Mouse (Mus musculus) ovary, adult 18-20 months (tissue): ENCODE measurements at regions not wholly inside any gene's neighbourhood (a gene's known extent, or its start where the extent isn't known, plus 50 kb on each side); places are given as distances from the start of the nearest gene placed in this dataset.

Source experiments
- DNase-seq: peaks from one replicate; pipeline ENCODE4 v3.0.0; 2022; ENCODE audit warnings: low spot score, mixed read lengths

DNA sequence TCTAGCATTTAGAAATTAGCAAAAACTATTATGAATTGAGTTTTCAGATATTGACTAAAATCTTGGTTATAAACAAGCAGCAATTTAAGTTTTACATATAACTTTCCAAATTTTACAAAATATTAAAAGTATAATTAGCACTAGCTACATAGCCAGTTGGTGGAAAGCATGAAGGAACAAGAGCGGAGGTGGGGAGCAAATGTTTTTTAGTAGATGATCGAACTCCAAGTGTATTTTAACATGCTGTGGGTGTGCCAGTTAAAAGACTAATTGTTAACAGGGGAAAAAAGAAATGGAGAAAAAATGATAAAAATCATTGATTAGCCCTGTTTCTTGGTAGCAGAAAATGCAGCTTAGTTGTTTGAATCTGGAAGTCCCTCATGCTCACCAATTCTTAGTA lies 426.3 kb upstream of the Mpdz start:
- DNase-seq: no peak

DNA sequence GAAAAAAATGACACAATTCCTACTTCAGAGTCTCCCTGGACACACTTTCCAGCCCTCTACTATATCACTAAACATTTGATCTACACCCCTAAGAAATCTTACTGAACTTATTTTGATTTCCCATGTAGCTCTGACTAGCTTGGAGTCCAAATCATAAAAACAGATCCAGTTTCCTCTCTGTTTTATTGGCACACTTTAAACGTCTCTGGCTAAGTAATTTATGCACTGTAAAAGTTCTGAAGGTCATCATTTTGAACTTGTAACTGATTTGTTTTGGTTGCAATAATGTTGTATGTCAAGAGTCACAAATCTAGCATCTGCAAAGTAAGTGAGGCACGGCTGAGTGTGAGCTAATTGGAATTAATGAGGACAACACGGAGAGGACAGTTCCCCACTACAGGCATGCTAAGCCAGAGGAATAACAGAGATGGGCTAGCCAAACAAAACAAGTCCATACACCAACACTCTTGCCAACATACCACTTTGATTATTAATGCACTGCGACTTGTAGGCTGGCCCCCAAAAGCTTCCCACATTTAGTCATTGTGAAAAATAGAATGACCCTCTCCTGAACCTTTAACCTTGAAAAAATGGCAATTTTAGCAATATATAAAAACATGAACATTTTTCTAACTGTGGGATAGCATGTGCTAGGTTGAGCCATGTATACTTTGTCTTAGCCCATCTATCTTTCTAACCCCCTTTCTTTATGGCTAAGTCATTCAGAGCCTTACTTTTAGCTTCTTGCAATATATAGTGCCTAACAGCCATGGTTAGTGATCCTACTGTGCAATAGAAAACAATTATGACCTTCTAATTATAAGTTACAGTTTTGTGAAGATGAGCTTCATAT lies 399.3 kb upstream of the Mpdz start:
- no peak for DNase-seq

DNA sequence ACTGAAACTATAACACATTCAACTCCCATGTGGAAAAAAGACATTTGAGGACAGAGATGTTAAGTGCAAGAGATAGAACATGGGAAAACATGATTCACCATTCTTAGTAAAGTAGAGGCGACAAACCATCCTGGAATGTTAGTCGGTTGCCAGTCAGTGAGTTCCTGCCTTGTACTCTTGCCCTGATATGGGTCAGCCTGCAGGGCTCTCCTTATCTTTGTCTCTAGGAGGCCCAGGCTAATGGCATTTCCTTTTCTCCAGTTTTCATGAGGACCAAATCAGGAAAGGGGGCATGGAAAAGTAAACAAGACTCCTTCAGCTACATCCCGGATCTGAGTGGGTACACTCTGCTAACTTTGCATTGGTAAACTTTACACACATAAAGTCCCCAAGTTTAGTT lies 387.4 kb upstream of the Mpdz start:
- no peak for DNase-seq

DNA sequence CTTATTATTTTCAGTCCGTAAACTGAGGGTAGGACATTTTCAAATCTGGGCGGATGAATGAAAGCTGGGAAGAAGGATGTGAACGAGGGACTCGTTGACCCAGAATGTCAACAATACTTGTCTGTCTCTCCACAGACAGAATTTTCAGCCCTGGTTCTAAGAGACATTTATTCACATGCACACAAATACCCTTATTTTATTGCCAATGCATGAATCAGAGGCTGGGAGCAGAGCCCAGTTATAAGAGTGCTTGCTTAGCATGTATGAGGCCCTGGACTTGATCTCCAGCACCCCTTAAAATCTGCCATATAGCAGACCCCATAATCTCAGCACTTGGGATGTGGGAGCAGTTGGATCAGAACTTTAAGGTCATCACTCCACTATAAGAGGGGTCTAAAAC lies 384.8 kb upstream of the Mpdz start:
- no peak for DNase-seq

DNA sequence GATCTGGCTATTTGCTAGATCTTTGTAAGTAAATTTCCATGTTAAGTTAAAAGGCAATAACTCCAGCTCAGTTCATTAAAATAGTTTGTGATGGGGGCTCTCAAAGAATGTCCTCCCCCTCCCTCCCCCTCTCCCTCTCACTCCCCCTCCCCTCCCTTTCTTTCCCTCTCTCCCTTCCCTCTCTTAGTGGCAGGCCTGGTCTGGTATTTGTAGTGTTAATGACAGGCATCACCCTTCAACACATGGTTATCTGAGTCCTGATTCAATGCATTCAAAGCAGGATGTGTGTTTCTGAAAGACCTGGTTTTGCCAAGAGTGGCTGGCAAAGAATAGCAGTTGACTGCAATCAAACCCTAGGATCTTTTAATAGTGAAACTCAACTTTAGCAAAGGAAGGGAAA lies 383.4 kb upstream of the Mpdz start:
- DNase-seq: no peak

DNA sequence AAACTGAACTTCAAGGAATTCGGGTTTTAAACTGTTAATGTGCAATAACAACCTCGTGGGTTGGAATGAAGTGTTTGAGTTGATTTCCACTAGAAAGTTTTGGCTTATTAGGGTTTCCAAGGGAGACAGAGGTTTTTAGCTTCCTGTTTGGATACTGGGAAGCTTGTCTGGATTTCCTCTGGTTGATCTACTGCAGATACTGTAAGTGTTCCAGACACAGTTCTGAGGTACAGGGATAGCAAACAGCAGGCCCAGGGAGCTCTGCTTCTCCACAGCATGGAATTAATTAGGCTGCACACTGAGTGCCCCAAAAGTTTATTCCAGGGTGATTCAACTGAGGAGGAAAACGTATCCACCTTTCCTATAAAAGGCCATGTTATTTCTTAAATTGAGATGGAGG lies 381.0 kb upstream of the Mpdz start:
- DNase-seq: no peak

GRCm38 (mm10) chr4:81789274-81789673 lies 346.7 kb upstream of the Mpdz start:
- DNase-seq: no peak

GRCm38 (mm10) chr4:81788636-81789035 lies 346.0 kb upstream of the Mpdz start:
- no peak for DNase-seq

DNA sequence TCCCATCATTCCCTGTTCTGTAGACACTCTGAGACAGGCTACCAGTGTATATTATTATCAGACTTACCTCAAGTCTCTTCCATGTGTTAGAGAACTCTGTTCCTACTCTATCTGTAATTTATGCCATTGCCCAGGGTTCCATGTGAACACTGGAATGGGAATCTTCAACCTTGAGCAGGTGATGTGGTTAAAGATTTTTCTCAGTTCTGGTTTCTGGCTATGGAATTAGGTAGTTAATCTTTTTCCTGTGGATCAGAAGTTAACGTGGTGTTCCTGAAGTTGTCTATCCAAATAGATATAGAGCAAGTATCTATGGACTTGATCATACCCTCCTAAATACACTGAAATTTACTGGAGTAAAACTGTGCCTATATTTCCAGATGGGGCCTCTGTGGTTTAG lies 339.4 kb upstream of the Mpdz start:
- DNase-seq: no peak

DNA sequence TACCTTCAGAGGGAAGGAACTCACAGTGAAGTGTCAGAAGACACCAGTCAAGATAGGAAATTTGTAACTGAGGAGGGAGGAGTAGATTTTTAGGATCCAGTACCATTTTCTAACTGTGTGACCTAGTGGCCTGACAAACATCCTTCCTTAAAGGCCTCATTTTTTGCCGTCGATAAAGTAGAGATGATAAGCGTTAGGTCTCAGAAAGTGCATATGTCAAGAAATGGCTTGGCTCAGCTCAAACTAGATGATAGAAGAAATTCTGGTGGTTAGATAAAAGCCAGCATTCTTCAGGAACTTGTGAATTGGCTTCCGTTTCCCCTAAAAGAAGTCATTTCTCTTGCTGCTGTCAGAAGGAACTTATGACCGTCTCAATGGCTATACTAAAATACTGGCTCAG lies 324.1 kb upstream of the Mpdz start:
- DNase-seq: no peak

DNA sequence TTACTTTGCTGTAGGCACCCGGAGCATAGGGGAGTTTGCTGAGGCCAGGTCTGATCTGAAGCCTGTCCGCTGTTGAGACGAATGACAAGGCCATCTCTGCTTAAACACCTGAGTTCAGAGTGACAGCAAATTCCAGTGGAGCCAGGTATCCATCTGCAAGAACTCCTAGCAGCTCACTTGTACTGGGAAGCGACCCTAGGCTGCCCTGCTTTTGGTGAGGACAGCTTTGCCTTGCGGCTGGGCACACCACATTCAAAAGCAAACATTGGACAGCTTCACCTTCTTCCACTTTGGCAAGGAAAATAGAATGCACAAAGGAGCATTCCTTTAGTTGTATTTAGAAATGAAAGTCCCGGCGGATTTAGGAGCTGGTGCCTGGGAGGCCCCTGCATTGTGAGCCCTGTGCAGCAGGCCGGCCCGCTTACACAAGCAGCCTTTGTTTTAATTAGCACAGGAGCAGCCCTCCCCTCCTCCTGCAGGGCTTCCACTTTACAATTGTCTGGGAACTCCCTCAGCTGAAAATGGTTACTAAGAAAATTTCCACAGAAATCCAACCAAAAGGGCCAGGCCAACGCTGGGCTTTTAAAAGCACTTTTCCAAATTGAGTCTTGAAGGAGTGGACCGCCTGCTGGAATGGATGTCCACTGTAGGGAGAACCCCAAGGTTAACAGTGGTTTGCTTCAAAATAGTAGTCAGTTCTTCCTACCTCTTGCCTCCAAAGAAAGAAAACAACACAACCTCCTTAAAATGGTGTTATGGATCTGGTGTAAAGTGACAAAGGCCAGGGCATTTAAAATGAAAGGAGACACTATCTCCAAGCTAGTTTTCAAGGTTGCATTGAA lies 321.6 kb upstream of the Mpdz start:
- DNase-seq: no peak

DNA sequence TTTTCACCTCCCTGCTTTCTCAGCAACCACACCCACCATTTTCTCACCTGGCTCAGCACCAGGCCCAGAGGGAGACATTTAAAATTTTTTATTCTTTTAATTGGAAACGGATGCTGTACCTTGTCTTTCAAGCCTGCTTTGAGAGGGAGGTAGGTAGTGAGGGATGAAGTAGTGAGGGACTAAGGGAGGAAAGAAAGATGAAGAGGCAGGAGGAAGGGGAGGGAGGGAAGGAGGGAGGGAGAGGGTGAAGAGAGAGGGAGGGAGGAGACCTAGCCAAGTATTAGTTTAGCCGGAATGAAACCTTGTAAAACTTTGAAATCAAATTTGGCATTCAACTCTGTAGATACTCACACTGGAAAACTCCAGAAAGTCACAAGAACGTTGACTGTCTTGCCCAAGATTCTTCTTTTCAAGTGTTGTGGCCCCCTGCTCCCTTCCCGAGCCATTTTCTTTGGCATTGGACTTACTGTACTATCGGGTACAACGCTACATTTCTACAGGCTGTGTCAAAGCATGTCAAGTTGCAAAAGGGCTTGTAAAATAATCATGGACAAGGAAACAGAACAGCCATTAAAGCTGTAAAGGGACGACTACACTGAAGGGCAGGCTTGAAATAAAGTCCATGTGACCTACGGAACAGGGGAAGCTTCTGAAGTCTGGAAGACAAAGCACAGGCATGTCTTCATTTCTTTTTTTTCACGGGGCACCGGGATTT lies 320.9 kb upstream of the Mpdz start:
- DNase-seq: no peak

- no peak for DNase-seq
Observed at GRCm38 (mm10) chr4:81762592-81763229, 320.1 kb upstream of the Mpdz start.

DNA sequence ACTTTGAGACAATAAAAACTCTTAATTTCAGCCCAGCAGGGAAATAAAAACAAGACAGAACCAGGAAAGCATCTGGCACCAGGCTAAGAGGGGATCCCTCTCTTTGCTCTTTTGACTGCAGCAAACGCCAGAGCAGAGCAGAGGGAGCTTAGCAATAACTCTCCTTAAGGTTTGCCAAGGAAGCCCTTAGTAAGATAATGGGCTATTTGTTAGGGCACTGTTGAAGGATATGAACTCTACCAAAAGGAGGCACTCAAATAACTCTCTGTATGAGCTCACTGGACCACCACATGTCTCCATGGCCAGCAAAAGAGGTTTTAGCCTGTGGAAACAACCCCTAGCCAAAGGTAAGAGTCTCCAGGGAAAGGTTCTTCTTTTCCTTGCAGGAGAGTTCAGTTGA lies 315.3 kb upstream of the Mpdz start:
- no peak for DNase-seq

DNA sequence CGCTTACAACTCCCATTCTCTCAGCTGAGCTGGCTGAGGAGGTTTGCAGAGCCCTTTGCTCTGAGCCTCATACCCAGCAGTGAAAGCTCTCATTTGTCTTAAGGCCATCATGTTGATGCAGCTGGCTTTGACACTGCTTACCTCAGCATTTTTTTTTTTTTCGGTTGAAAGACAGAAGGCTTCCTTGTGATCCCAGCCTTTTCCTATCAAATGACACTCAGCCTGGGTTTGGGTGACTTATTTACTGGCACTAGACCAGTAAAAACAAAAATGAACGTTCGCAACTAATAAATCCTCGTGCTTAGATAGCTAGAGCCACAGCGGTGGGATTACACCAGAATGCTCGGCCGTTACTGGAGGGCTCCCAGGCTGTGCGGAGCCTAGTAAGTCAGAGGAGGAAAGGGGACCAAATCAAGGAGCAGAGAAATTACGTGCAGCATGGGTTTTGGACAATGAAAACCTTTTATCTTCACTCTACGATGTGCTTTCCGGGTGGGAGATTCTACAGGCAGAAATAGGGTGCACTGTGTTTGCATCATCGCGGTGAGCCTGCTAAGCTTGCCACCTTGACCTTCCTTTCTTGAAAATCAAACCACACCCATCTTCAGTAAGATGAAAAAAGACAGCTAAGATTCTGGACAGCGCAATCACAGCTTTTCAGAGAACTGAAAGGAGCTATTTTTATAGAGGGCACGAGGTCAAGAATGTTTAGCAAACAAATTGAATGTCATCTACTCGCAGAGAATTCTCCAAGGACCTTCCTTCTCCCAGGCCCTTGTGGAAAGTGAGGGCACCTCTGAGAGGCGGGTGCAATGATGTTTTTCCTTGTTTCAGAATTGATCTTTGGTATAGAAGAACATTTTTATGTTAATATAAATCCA lies 302.3 kb upstream of the Mpdz start:
- no peak for DNase-seq

GRCm38 (mm10) chr4:81743978-81744628 lies 301.5 kb upstream of the Mpdz start:
- DNase-seq: no peak

- DNase-seq: no peak
Observed at GRCm38 (mm10) chr4:81742536-81743459, 300.2 kb upstream of the Mpdz start.

DNA sequence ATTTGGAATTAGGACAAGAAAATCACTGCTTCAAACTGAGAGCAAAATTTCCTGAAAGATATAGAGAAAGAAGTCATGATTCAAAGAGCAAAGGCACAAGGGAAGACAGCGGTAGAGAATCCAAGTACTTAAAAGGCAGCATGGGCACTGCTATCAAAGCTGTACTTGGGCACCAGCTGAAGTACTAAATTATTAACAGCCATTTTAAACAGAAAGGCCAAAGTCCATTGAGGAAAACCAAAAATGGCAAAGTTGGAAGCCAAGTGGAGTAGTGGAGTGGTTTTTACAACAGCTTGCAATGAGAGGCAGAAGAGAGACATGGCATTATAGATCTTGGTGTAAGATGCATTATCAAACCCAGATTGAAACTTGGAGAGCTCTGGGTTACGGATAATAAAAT lies 291.8 kb upstream of the Mpdz start:
- DNase-seq: no peak

DNA sequence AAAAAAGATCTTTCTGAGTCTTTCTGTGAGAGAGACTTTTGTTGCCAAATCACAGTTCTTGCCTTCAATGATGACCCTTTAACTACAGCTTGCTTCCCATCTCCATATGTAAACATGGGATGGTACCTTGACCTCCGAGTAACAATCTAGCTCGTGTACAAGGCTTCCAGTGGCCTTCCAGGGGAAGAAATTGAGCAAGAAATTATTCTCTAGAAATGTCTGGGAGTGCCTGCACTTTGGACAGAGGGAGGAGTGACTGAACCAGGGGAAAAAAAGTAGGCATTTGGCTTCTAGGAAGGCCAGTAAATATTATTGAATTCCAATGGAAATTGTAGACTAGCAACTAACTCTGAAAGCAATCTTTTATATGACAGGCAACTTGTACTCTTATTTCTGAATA lies 287.8 kb upstream of the Mpdz start:
- no peak for DNase-seq

GRCm38 (mm10) chr4:81728961-81729360 lies 286.3 kb upstream of the Mpdz start:
- DNase-seq: no peak
